Mouse (Mus musculus): ENCODE data around the gene C1galt1. TPM values are rescaled to one million over a fixed set of nuclear protein-coding genes. Genes with fewer than 3 reads are reported as not detected.

C1galt1 gene
- 38.7 to 42.5 TPM (median 41.5 TPM) in 4 replicates for total RNA-seq (2023; ENCODE audit: inconsistent age)

GRCm38 (mm10) chr6:7844802-7845679, at the start of gene C1galt1:
TSS of gene C1galt1 (plus strand) at chr6:7844842.

Other genes with a start within 250 kb of the C1galt1 start
- 4.4 to 6.5 TPM (median 5.7 TPM) in 4 replicates for gene Asns, start 151.6 kb upstream of the C1galt1 start, total RNA-seq (2023; ENCODE audit: inconsistent age)

Data from B cell, adult (primary cell).